Mouse (Mus musculus) E14TG2a.4 (cell line): ENCODE data around the gene Stard3.

Experiments used
- H3K27me3 ChIP-seq: 2 replicates; pipeline ENCODE4 v1.6.1; 2014; ENCODE audit warnings: low read length, control low read depth; ENCODE audit not compliant: insufficient read depth
- H3K36me3 ChIP-seq: 2 replicates; pipeline ENCODE4 v1.6.1; 2014; ENCODE audit warnings: low read length, control low read depth; ENCODE audit not compliant: insufficient read depth
- H3K4me1 ChIP-seq: replicated peaks from 2 replicates; pipeline ENCODE4 v1.6.1; 2014; ENCODE audit warnings: low read depth, low read length, control low read depth
- H3K4me3 ChIP-seq: replicated peaks from 2 replicates; pipeline ENCODE4 v1.5.1; 2014; ENCODE audit warnings: mild to moderate bottlenecking, low read length
- H3K9me3 ChIP-seq: 2 replicates; pipeline ENCODE4 v1.6.1; 2014; ENCODE audit warnings: low read length, control low read depth
- CTCF ChIP-seq: conservative IDR thresholded peaks from 2 replicates; pipeline ENCODE4 v1.5.1; 2014; ENCODE audit warnings: low read length
- NANOG ChIP-seq: IDR thresholded peaks from 2 replicates; pipeline ENCODE4 v1.6.1; 2014; ENCODE audit warnings: borderline replicate concordance, low read length, mixed read lengths
- POU5F1 ChIP-seq: IDR thresholded peaks from 2 replicates; pipeline ENCODE4 v1.6.1; 2014; ENCODE audit warnings: low read length, borderline replicate concordance

Gene Stard3

GRCm38 (mm10) chr11:98384216-98384615 lies 26.0 kb downstream of the Stard3 start:
- Histone ChIP-seq H3K27me3 (peaks cover 65% of the 10 kb centered on the region), H3K36me3 (peaks cover 17% of the 10 kb centered on the region), H3K4me1 (peaks cover 68% of the 10 kb centered on the region), H3K4me3 (peak overlapping the region; percentile 66), H3K9me3 (no peaks in the 10 kb centered on the region)
- TF ChIP-seq CTCF, result no peak
- TF ChIP-seq NANOG, result no peak
- TF ChIP-seq POU5F1, result no peak

- Histone ChIP-seq H3K4me1 (peaks cover 68% of the 10 kb centered on the region), H3K4me3 (peak overlapping the region; percentile 66), H3K27me3 (peaks cover 66% of the 10 kb centered on the region), H3K9me3 (no peaks in the 10 kb centered on the region), H3K36me3 (peaks cover 9% of the 10 kb centered on the region)
- TF ChIP-seq NANOG (no peak), CTCF (no peak), POU5F1 (no peak)
Measured at GRCm38 (mm10) chr11:98384721-98385637, 26.8 kb downstream of the Stard3 start.

DNA sequence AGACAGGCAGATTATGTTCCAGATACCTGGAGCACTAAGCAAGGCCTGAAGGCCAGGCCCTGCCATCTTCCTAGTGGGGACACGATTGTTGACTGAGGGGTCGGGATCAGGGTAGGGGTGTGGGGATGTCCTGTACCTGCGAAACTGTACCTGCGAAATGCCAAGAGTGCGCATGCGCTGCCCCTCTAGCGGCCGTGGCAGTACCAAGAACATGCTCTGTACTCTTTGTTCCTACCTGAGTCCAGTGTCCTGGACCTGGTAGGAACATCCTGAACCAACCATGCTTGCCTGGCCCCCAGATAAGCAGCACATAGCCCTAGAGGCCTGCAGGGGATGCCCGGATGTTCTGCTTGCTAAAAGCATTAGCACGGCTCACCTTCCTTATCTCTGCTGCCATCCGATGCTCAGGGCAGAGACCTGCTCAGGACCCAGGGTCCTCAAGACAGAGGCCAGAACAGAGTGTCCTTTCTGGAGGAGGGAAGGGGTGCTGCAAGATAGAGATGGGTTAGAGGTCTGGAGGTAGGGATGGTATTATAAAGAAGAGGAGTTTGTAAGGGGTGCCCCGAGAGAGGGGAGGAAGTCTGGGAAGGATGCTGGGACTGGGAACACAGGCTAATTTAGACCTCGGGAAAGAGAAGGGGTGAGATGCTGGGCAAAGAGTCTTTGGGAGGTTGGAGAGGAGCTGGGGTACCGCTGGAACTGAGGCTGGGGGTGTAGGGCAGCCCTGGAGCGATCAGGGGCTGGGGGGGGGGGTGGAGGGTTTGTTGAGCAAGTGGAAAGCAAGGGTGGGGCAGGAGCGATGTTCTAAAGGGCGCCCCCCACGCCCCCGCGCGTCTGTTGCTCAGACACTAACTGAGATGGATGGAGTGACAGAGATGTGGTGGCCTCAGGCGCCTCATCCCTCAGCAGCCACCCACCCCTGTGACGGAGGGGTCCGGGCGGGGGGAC lies 27.7 kb downstream of the Stard3 start, which contains the start of gene Pnmt:
Gene Pnmt, plus strand, starts transcription at position 813 of the 948 bp plus-strand sequence.
- peaks cover 74% of the 10 kb centered on the region for H3K27me3 ChIP-seq
- peaks cover 68% of the 10 kb centered on the region for H3K4me1 ChIP-seq
- H3K36me3 ChIP-seq, result peaks cover under 1% of the 10 kb centered on the region; the same call in 1 of the 2 replicates
- H3K4me3 ChIP-seq, result peak within 1 kb of the TSS; percentile 62
- TF ChIP-seq POU5F1, result no peak
- TF ChIP-seq NANOG, result no peak
- TF ChIP-seq CTCF, result no peak
- no peaks in the 10 kb centered on the region for H3K9me3 ChIP-seq

- Histone ChIP-seq H3K4me3 (peak overlapping the region; percentile 62), H3K27me3 (peaks cover 74% of the 10 kb centered on the region), H3K9me3 (no peaks in the 10 kb centered on the region), H3K4me1 (peaks cover 72% of the 10 kb centered on the region), H3K36me3 (no peaks in the 10 kb centered on the region)
- no peak for TF ChIP-seq NANOG
- no peak for TF ChIP-seq POU5F1
- TF ChIP-seq CTCF, result no peak
Measured at GRCm38 (mm10) chr11:98386596-98386995, 28.4 kb downstream of the Stard3 start.

DNA sequence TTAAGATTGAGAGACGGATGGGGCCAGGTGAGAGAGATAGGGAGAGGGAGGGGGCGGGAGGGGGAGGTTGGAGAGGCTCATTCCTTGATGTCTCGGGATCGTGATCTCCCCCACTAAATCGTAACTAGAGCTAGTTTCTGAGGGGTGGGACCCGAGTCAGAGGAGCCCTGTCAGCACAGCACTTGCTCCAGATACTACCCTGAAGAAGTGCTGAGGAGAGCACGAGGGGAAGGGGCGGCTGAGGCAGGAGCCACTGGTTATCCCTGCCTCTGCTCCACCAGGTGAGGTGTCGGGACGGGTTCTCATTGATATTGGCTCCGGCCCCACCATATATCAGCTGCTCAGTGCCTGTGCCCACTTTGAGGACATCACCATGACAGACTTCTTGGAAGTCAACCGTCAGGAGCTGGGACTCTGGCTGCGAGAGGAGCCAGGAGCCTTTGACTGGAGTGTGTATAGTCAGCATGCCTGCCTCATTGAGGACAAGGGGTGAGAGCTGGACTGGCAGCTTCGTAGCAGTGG lies 28.9 kb downstream of the Stard3 start:
- TF ChIP-seq NANOG (no peak), POU5F1 (no peak), CTCF (no peak)
- Histone ChIP-seq H3K36me3 (no peaks in the 10 kb centered on the region), H3K4me1 (peaks cover 74% of the 10 kb centered on the region), H3K9me3 (no peaks in the 10 kb centered on the region), H3K4me3 (peak overlapping the region; percentile 62; the same call in 1 of the 2 replicates), H3K27me3 (peaks cover 70% of the 10 kb centered on the region)

GRCm38 (mm10) chr11:98388282-98388681 lies 30.1 kb downstream of the Stard3 start:
- no peaks in the 10 kb centered on the region for H3K9me3 ChIP-seq
- H3K36me3 ChIP-seq, result no peaks in the 10 kb centered on the region
- peaks cover 66% of the 10 kb centered on the region for H3K27me3 ChIP-seq
- no peak overlapping the region for H3K4me3 ChIP-seq
- TF ChIP-seq POU5F1 (no peak), CTCF (no peak), NANOG (no peak)
- H3K4me1 ChIP-seq, result peaks cover 81% of the 10 kb centered on the region

GRCm38 (mm10) chr11:98389221-98389780 lies 31.1 kb downstream of the Stard3 start:
- TF ChIP-seq CTCF (peak; percentile 46), NANOG (no peak), POU5F1 (no peak)
- Histone ChIP-seq H3K4me1 (peaks cover 77% of the 10 kb centered on the region), H3K36me3 (no peaks in the 10 kb centered on the region), H3K27me3 (peaks cover 55% of the 10 kb centered on the region), H3K9me3 (no peaks in the 10 kb centered on the region), H3K4me3 (no peak overlapping the region)
